Comparison of ENCODE assay signal across 11 mouse cellular contexts in the genomic region with DNA sequence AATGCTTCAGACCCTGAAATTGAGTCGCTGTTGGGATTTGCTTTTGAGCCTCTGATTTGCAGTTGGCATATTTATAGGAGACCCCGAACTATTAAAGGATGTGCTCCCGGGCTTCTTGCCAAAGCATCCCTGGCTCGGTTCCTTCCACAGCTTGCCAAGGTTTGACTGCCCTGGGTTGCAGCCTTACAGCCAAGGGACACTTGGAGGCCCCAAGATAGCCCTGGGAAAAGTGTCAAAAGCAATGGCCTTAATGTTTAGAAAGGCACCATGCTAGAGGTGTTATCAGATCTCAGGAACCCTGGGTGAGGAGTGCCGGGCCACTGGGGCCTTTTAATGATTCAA. TPM values are rescaled to one million over a fixed set of nuclear protein-coding genes. Genes with fewer than 3 reads are reported as not detected.
DNase-seq lines count a peak whose midpoint lies in the region; ATAC-seq and TF ChIP-seq lines count a peak whose summit lies in the region.
"Had no signal": no experiment of that assay in that cellular context is flagged by ENCODE, and none has a peak within 500 bp of the region (broad histone marks: within the 10 kb centered on the region; RNA-seq: fewer than 3 reads in every experiment).

No protein-coding gene starts in this region.

- H3K4me1 ChIP-seq in hindbrain, embryonic 16.5 days (ENCODE audit: control insufficient read depth, insufficient read depth, low read depth, low read length): no peaks in the 10 kb centered on the region; the same call in 1 of the 2 replicates
- no peaks in the 10 kb centered on the region for H3K4me1 ChIP-seq in hindbrain, embryonic 10.5 days (replicated peaks)
- H3K4me1 ChIP-seq in kidney, embryonic 16.5 days (ENCODE audit: insufficient read depth, low read length): peaks cover 5% of the 10 kb centered on the region; the same call in 1 of the 2 replicates
- H3K4me1 ChIP-seq in midbrain, embryonic 14.5 days (ENCODE audit: control insufficient read depth, insufficient read depth, low read length): no peaks in the 10 kb centered on the region
- no peaks in the 10 kb centered on the region for H3K4me1 ChIP-seq in midbrain, postnatal 0 days (ENCODE audit: insufficient read depth, low read length)

- no peak for DNase-seq in hindbrain, embryonic 10.5 days (ENCODE audit: low spot score)
- peak; percentile 46 for DNase-seq in adrenal gland, adult 8-10 months
- peak; percentile 75 to 85 for DNase-seq in cerebellum, postnatal 36 days
- peak; percentile 3 to 40 for DNase-seq in urinary bladder, postnatal 36 days (ENCODE audit: low spot score in 2 of 2)
- DNase-seq in midbrain, embryonic 14.5 days: no peak
- DNase-seq in midbrain, postnatal 0 days (ENCODE audit: low spot score): no peak

- peak; percentile 84; the same call in 1 of the 2 replicates for ATAC-seq in hindbrain, embryonic 16.5 days
- ATAC-seq in kidney, embryonic 16.5 days (ENCODE audit: low FRiP score, low TSS enrichment): peak; percentile 76
- ATAC-seq in midbrain, embryonic 14.5 days (ENCODE audit: low FRiP score, low TSS enrichment): no peak
- no peak for ATAC-seq in midbrain, postnatal 0 days (ENCODE audit: low FRiP score)

- H3K36me3 ChIP-seq in hindbrain, embryonic 16.5 days (ENCODE audit: control insufficient read depth, insufficient read depth, low read length): no peaks in the 10 kb centered on the region
- H3K36me3 ChIP-seq in hindbrain, embryonic 10.5 days: no peaks in the 10 kb centered on the region
- no peaks in the 10 kb centered on the region for H3K36me3 ChIP-seq in kidney, embryonic 16.5 days (ENCODE audit: insufficient read depth, low read length)
- H3K36me3 ChIP-seq in midbrain, embryonic 14.5 days (ENCODE audit: control insufficient read depth, insufficient read depth, low read length): no peaks in the 10 kb centered on the region
- H3K36me3 ChIP-seq in midbrain, postnatal 0 days (ENCODE audit: insufficient read depth, low read length): no peaks in the 10 kb centered on the region

- WGBS in hindbrain, embryonic 16.5 days: 50% methylated on average over 5 of the region's 5 CpGs
- WGBS in hindbrain, embryonic 10.5 days: 90% methylated on average over 5 of the region's 5 CpGs
- WGBS in kidney, embryonic 16.5 days: 40% methylated on average over 5 of the region's 5 CpGs
- WGBS in midbrain, embryonic 14.5 days: 79% methylated on average over 5 of the region's 5 CpGs
- 52% methylated on average over 5 of the region's 5 CpGs for WGBS in midbrain, postnatal 0 days

- no peak for TF ChIP-seq CTCF in midbrain, postnatal 0 days (IDR thresholded peaks at IDR 0.05)

- no peak overlapping the region for H3K4me2 ChIP-seq in hindbrain, embryonic 16.5 days (ENCODE audit: low read length)
- no peak overlapping the region for H3K4me2 ChIP-seq in kidney, embryonic 16.5 days (replicated peaks; ENCODE audit: low read depth, low read length)
- H3K4me2 ChIP-seq in midbrain, embryonic 14.5 days (ENCODE audit: low read length): no peak overlapping the region
- H3K4me2 ChIP-seq in midbrain, postnatal 0 days (ENCODE audit: low read depth, low read length, poor library complexity, severe bottlenecking): no peak overlapping the region

- no peak overlapping the region for H3K4me3 ChIP-seq in hindbrain, embryonic 16.5 days (ENCODE audit: low read length)
- no peak overlapping the region for H3K4me3 ChIP-seq in hindbrain, embryonic 10.5 days
- no peak overlapping the region for H3K4me3 ChIP-seq in kidney, embryonic 16.5 days (ENCODE audit: low read length)
- H3K4me3 ChIP-seq in midbrain, embryonic 14.5 days (replicated peaks; ENCODE audit: low read depth, low read length): no peak overlapping the region
- no peak overlapping the region for H3K4me3 ChIP-seq in midbrain, postnatal 0 days (ENCODE audit: low read depth, low read length)

- H3K27me3 ChIP-seq in hindbrain, embryonic 16.5 days (replicated peaks; ENCODE audit: control insufficient read depth, insufficient read depth, low read length): no peaks in the 10 kb centered on the region
- no peaks in the 10 kb centered on the region for H3K27me3 ChIP-seq in hindbrain, embryonic 10.5 days (ENCODE audit: insufficient read depth, poor library complexity, severe bottlenecking)
- H3K27me3 ChIP-seq in kidney, embryonic 16.5 days (ENCODE audit: insufficient read depth, low read length): no peaks in the 10 kb centered on the region
- no peaks in the 10 kb centered on the region for H3K27me3 ChIP-seq in midbrain, embryonic 14.5 days (ENCODE audit: control insufficient read depth, insufficient read depth, low read length)
- no peaks in the 10 kb centered on the region for H3K27me3 ChIP-seq in midbrain, postnatal 0 days (ENCODE audit: insufficient read depth, low read length)

- no peaks in the 10 kb centered on the region for H3K9me3 ChIP-seq in hindbrain, embryonic 16.5 days (ENCODE audit: control insufficient read depth, low read length)
- no peaks in the 10 kb centered on the region for H3K9me3 ChIP-seq in hindbrain, embryonic 10.5 days
- no peaks in the 10 kb centered on the region for H3K9me3 ChIP-seq in kidney, embryonic 16.5 days (ENCODE audit: low read length)
- H3K9me3 ChIP-seq in midbrain, embryonic 14.5 days (ENCODE audit: control insufficient read depth, low read length): no peaks in the 10 kb centered on the region
- no peaks in the 10 kb centered on the region for H3K9me3 ChIP-seq in midbrain, postnatal 0 days (ENCODE audit: low read length)

- H3K27ac ChIP-seq in hindbrain, embryonic 16.5 days (ENCODE audit: low read depth, low read length): no peak overlapping the region
- no peak overlapping the region for H3K27ac ChIP-seq in hindbrain, embryonic 10.5 days
- H3K27ac ChIP-seq in kidney, embryonic 16.5 days (ENCODE audit: low read length): no peak overlapping the region
- H3K27ac ChIP-seq in midbrain, embryonic 14.5 days (replicated peaks; ENCODE audit: low read depth, low read length): no peak overlapping the region
- H3K27ac ChIP-seq in midbrain, postnatal 0 days (ENCODE audit: low read depth, low read length): no peak overlapping the region

- no peak overlapping the region for H3K9ac ChIP-seq in hindbrain, embryonic 16.5 days (ENCODE audit: low read depth, low read length)
- H3K9ac ChIP-seq in kidney, embryonic 16.5 days (replicated peaks; ENCODE audit: low read length): no peak overlapping the region
- H3K9ac ChIP-seq in midbrain, embryonic 14.5 days (replicated peaks; ENCODE audit: low read length): no peak overlapping the region
- H3K9ac ChIP-seq in midbrain, postnatal 0 days (replicated peaks; ENCODE audit: low read length, poor library complexity, severe bottlenecking): no peak overlapping the region

RNA-seq across cellular contexts. Expression of a gene that starts 32.0 kb away (rescaled TPM):
- not detected in 2 replicates for polyA plus RNA-seq in hindbrain, embryonic 16.5 days (2015; fragmentation: Nextera tagmentation; extraction: Ambion mirVana)
- not detected in 2 replicates for polyA plus RNA-seq in hindbrain, embryonic 10.5 days (2016; fragmentation: Nextera tagmentation; extraction: Ambion mirVana)
- total RNA-seq in adrenal gland, adult 8-10 months (2022): not detected
- not detected in 2 replicates for polyA plus RNA-seq in kidney, embryonic 16.5 days (2015; fragmentation: Nextera tagmentation; extraction: Ambion mirVana)
- not detected in 2 replicates for polyA plus RNA-seq in midbrain, embryonic 14.5 days (2014; fragmentation: Nextera tagmentation; extraction: Ambion mirVana)
- not detected in 2 replicates for total RNA-seq in midbrain, postnatal 0 days (2014; rRNA removed)
- not detected in 2 replicates for polyA plus RNA-seq in midbrain, postnatal 0 days (2015; fragmentation: Nextera tagmentation; extraction: Ambion mirVana)
- total RNA-seq: layer of hippocampus, adult 8-10 months had no signal
- polyA plus RNA-seq: cortical plate, adult 2 months; neural tube, embryonic 14.5 days had no signal

Comparison
In these comparisons a context has a peak if more than half of its experiments do, and no peak if none do; other contexts are left out.
1. ATAC-seq: peak in hindbrain, embryonic 16.5 days (single experiment) and kidney, embryonic 16.5 days (single experiment); none in midbrain, embryonic 14.5 days (single experiment) and midbrain, postnatal 0 days (single experiment).
2. DNase-seq: peak in adrenal gland, adult 8-10 months (single experiment), cerebellum, postnatal 36 days (2 of 2) and urinary bladder, postnatal 36 days (2 of 2); none in hindbrain, embryonic 10.5 days (single experiment), midbrain, embryonic 14.5 days (single experiment) and midbrain, postnatal 0 days (single experiment).